Mouse (Mus musculus) olfactory bulb, adult 2 months (tissue): ENCODE results near the gene Dnajc12.

Experiments used
- CTCF ChIP-seq: fragments of 200-500 bp; IDR thresholded peaks from 2 replicates; pipeline ENCODE4 v1.5.1; 2012; ENCODE audit warnings: low read depth, mild to moderate bottlenecking, low read length, moderate library complexity; ENCODE audit not compliant: insufficient read depth
- POLR2A ChIP-seq: fragments of 200-500 bp; IDR thresholded peaks from 2 replicates; pipeline ENCODE4 v1.6.1; 2012; ENCODE audit warnings: mild to moderate bottlenecking, low read depth, low read length, moderate library complexity; ENCODE audit not compliant: insufficient read depth

GRCm38 (mm10) chr10:63455110-63455878 lies 73.1 kb downstream of the Dnajc12 start:
- no peak for TF ChIP-seq POLR2A
- no peak for TF ChIP-seq CTCF
